Mouse (Mus musculus): ENCODE data around the gene Grap.

Grap gene

GRCm38 (mm10) chr11:61720636-61721035 is 67.6 kb downstream of the Grap start, which contains the start of gene Slc5a10:
Gene Slc5a10 (minus strand): TSS chr11:61720826.
- no peak for DNase-seq (ENCODE audit: low spot score in 2 of 2)

DNA sequence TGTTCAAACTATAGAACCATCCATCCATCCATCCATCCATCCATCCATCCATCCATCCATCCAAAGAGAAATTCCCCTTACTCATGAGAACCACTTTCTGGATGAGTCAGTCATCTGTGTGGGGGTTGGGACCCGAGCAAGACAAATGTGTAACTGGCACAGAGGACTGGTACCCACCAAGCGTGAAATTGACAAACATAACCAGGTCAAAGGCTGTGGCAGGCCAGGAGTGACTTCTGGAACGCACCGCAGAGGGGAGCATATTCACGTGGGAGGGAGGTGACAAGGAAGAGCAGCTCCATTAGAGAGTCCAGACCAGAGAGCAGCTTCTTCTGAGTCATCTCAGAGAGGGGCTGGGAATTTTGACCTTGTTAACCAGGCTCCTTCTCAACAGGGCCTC is 69.0 kb downstream of the Grap start:
- DNase-seq (ENCODE audit: low spot score in 2 of 2) = no peak
